ENCODE assay signal across 8 mouse cellular contexts in the genomic region with DNA sequence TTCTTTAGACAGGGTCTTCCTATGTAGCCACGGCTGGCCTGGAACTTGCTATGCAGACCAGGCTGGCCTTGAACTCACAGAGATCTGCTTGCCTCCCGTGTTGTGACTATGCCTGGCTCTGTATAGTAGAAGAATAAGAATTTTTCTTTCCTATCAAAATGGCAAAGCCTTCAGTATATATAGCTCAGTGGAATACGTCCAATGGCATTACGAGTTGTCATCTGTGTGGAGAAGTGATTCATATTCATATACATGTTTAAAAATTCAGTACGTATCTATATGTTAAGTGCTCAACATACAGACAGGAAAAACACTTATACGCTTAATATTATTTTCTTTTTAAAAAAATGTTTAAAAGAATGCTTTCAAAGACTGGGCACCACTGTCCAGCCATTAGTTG. TPM values are rescaled to one million over a fixed set of nuclear protein-coding genes. Genes with fewer than 3 reads are reported as not detected.
A peak's percentile ranks its signal among the peaks of the same experiment; 100 is the strongest.
DNase-seq lines count a peak whose midpoint lies in the region; ATAC-seq and TF ChIP-seq lines count a peak whose summit lies in the region.

No protein-coding gene starts in this region.

- no peaks in the 10 kb centered on the region for H3K27me3 ChIP-seq in embryonic facial prominence, embryonic 14.5 days (replicated peaks; ENCODE audit: control insufficient read depth, insufficient read depth, low read length)
- H3K27me3 ChIP-seq in intestine, postnatal 0 days (replicated peaks; ENCODE audit: control insufficient read depth, insufficient read depth, low read length), result no peaks in the 10 kb centered on the region
- H3K27me3 ChIP-seq in stomach, embryonic 14.5 days (ENCODE audit: control insufficient read depth, insufficient read depth, low read length), result no peaks in the 10 kb centered on the region

- DNase-seq in retina, embryonic 14.5 days (ENCODE audit: low spot score), result peak; percentile 8
- no peak for DNase-seq in retina, postnatal 1 day
- DNase-seq in embryonic facial prominence, embryonic 14.5 days (ENCODE audit: low spot score), result no peak
- no peak for DNase-seq in left cerebral cortex, adult 11 months (ENCODE audit: low spot score)
- no peak for DNase-seq in layer of hippocampus, adult 11-12 months (ENCODE audit: low spot score)
- no peak for DNase-seq in left cerebral cortex, postnatal 36 days (ENCODE audit: low spot score in 2 of 2)

- 78% methylated on average over 6 of the region's 6 CpGs for WGBS in embryonic facial prominence, embryonic 14.5 days
- 64% methylated on average over 6 of the region's 6 CpGs for WGBS in intestine, postnatal 0 days
- 69% methylated on average over 6 of the region's 6 CpGs for whole genome bisulfite sequencing in stomach, embryonic 14.5 days

- H3K9ac ChIP-seq in embryonic facial prominence, embryonic 14.5 days (ENCODE audit: low read depth, low read length), result peak overlapping the region; percentile 98
- peak overlapping the region; percentile 85 for H3K9ac ChIP-seq in intestine, postnatal 0 days (ENCODE audit: low read depth, low read length)
- peak overlapping the region; percentile 60 for H3K9ac ChIP-seq in stomach, embryonic 14.5 days (replicated peaks; ENCODE audit: low read depth, low read length)

- H3K4me3 ChIP-seq in embryonic facial prominence, embryonic 14.5 days (ENCODE audit: low read depth, low read length), result peak overlapping the region; percentile 93
- peak overlapping the region; percentile 97 for H3K4me3 ChIP-seq in intestine, postnatal 0 days (ENCODE audit: low read depth, low read length)
- H3K4me3 ChIP-seq in stomach, embryonic 14.5 days (ENCODE audit: low read depth, low read length), result peak overlapping the region; percentile 61

- peak overlapping the region; percentile 94 for H3K27ac ChIP-seq in embryonic facial prominence, embryonic 14.5 days (replicated peaks; ENCODE audit: low read depth, low read length)
- peak overlapping the region; percentile 94 for H3K27ac ChIP-seq in intestine, postnatal 0 days (ENCODE audit: low read depth, low read length)
- peak overlapping the region; percentile 98 for H3K27ac ChIP-seq in stomach, embryonic 14.5 days (ENCODE audit: low read length)

- no peaks in the 10 kb centered on the region for H3K9me3 ChIP-seq in embryonic facial prominence, embryonic 14.5 days (ENCODE audit: control insufficient read depth, low read length)
- H3K9me3 ChIP-seq in intestine, postnatal 0 days (ENCODE audit: control insufficient read depth), result no peaks in the 10 kb centered on the region
- H3K9me3 ChIP-seq in stomach, embryonic 14.5 days (ENCODE audit: control insufficient read depth, low read depth, low read length), result no peaks in the 10 kb centered on the region

- no peak for ATAC-seq in embryonic facial prominence, embryonic 14.5 days (ENCODE audit: low read depth)
- ATAC-seq in intestine, postnatal 0 days, result no peak
- no peak for ATAC-seq in stomach, embryonic 14.5 days (ENCODE audit: insufficient number of reproducible peaks, insufficient read depth, low FRiP score, low read depth)

- peaks cover 16% of the 10 kb centered on the region for H3K4me1 ChIP-seq in embryonic facial prominence, embryonic 14.5 days (ENCODE audit: control insufficient read depth, insufficient read depth, low read length)
- H3K4me1 ChIP-seq in intestine, postnatal 0 days (replicated peaks; ENCODE audit: control insufficient read depth, insufficient read depth, low read length), result peaks cover 8% of the 10 kb centered on the region
- H3K4me1 ChIP-seq in stomach, embryonic 14.5 days (ENCODE audit: control insufficient read depth, insufficient read depth, low read length), result peaks cover 6% of the 10 kb centered on the region

- TF ChIP-seq CTCF in intestine, postnatal 0 days (IDR thresholded peaks at IDR 0.05; ENCODE audit: low read depth), result no peak

- intact Hi-C loops in left cerebral cortex, postnatal 36 days (cut with DNase I), result no loop called here

- peaks cover 27% of the 10 kb centered on the region for H3K36me3 ChIP-seq in embryonic facial prominence, embryonic 14.5 days (ENCODE audit: control insufficient read depth, insufficient read depth, low read length)
- peaks cover 22% of the 10 kb centered on the region for H3K36me3 ChIP-seq in intestine, postnatal 0 days (ENCODE audit: control insufficient read depth, insufficient read depth)
- H3K36me3 ChIP-seq in stomach, embryonic 14.5 days (ENCODE audit: control insufficient read depth, insufficient read depth, low read length), result peaks cover 24% of the 10 kb centered on the region

- peak overlapping the region; percentile 52 for H3K4me2 ChIP-seq in embryonic facial prominence, embryonic 14.5 days (ENCODE audit: low read depth, low read length)
- peak overlapping the region; percentile 69 for H3K4me2 ChIP-seq in intestine, postnatal 0 days (replicated peaks; ENCODE audit: low read depth)
- peak overlapping the region; percentile 54 for H3K4me2 ChIP-seq in stomach, embryonic 14.5 days (replicated peaks; ENCODE audit: low read depth, low read length)

RNA-seq across cellular contexts. Expression of gene Psph, which starts 1.1 kb away (rescaled TPM):
- 33.1 and 33.5 TPM in 2 replicates for polyA plus RNA-seq in embryonic facial prominence, embryonic 14.5 days (2014; fragmentation: Nextera tagmentation; extraction: Ambion mirVana)
- 22.2 and 23.6 TPM in 2 replicates for polyA plus RNA-seq in intestine, postnatal 0 days (2015; fragmentation: Nextera tagmentation; extraction: Ambion mirVana)
- 36.4 and 37.0 TPM in 2 replicates for polyA plus RNA-seq in stomach, embryonic 14.5 days (2014; fragmentation: Nextera tagmentation; extraction: Ambion mirVana)
- total RNA-seq in left cerebral cortex, postnatal 36 days (2021), result 10 to 100 TPM; 21.6 to 23.2 TPM
